Comparison of ENCODE assay signal across 15 mouse cellular contexts in genomic region chr2:32220021-32220420, GRCm38 (mm10).
"Had no signal": no experiment of that assay in that cellular context is flagged by ENCODE, and none has a peak within 500 bp of the region (broad histone marks: within the 10 kb centered on the region; RNA-seq: fewer than 3 reads in every experiment).

No protein-coding gene starts in this region.

- H3K27me3 ChIP-seq: liver, embryonic 15.5 days; neural tube, embryonic 15.5 days had no signal

- DNase-seq: kidney, postnatal 4 days; lung, embryonic 14.5 days; lung, postnatal 4 days; midbrain, embryonic 14.5 days; right cerebral cortex, adult 18-20 months; right cerebral cortex, postnatal 25 days; thymus, postnatal 4 days had no signal

- H3K4me2 ChIP-seq: liver, embryonic 11.5 days; liver, embryonic 15.5 days; lung, embryonic 14.5 days; neural tube, embryonic 15.5 days had no signal

- H3K9me3 ChIP-seq: limb, embryonic 10.5 days; liver, embryonic 15.5 days; midbrain, embryonic 10.5 days; neural tube, embryonic 15.5 days had no signal

- H3K9ac ChIP-seq: liver, embryonic 15.5 days; lung, embryonic 14.5 days; neural tube, embryonic 15.5 days had no signal

- H3K4me3 ChIP-seq: left cerebral cortex, adult 2 months; limb, embryonic 10.5 days; liver, embryonic 15.5 days; midbrain, embryonic 10.5 days; myocyte; neural tube, embryonic 15.5 days had no signal

- H3K4me1 ChIP-seq: limb, embryonic 10.5 days; liver, embryonic 15.5 days; midbrain, embryonic 10.5 days; neural tube, embryonic 15.5 days had no signal

- H3K27ac ChIP-seq: left cerebral cortex, adult 2 months; limb, embryonic 10.5 days; liver, embryonic 15.5 days; midbrain, embryonic 10.5 days; neural tube, embryonic 15.5 days; stomach, postnatal 0 days had no signal
